Comparison of ENCODE assay signal across 31 mouse cellular contexts in genomic region chr2:68254756-68255155, GRCm38 (mm10).
"Had no signal": no experiment of that assay in that cellular context is flagged by ENCODE, and none has a peak within 500 bp of the region (broad histone marks: within the 10 kb centered on the region; RNA-seq: fewer than 3 reads in every experiment).

No protein-coding gene starts in this region.

- H3K4me3 ChIP-seq: limb, embryonic 10.5 days; limb, embryonic 12.5 days; limb, embryonic 13.5 days; limb, embryonic 15.5 days; liver, embryonic 12.5 days; liver, embryonic 13.5 days; liver, embryonic 15.5 days; lung, embryonic 15.5 days; megakaryocyte, embryonic 14.5 days; midbrain, embryonic 10.5 days; midbrain, embryonic 12.5 days; midbrain, embryonic 13.5 days; midbrain, embryonic 15.5 days; myocyte had no signal

- H3K27me3 ChIP-seq: limb, embryonic 12.5 days; limb, embryonic 13.5 days; limb, embryonic 15.5 days; liver, embryonic 12.5 days; liver, embryonic 13.5 days; liver, embryonic 15.5 days; lung, embryonic 15.5 days; megakaryocyte, embryonic 14.5 days; midbrain, embryonic 12.5 days; midbrain, embryonic 13.5 days; midbrain, embryonic 15.5 days had no signal

- H3K27ac ChIP-seq: limb, embryonic 10.5 days; limb, embryonic 12.5 days; limb, embryonic 13.5 days; limb, embryonic 15.5 days; liver, embryonic 12.5 days; liver, embryonic 13.5 days; liver, embryonic 14.5 days; liver, embryonic 15.5 days; lung, embryonic 15.5 days; macrophage; midbrain, embryonic 10.5 days; midbrain, embryonic 12.5 days; midbrain, embryonic 13.5 days; midbrain, embryonic 15.5 days had no signal

- H3K9me3 ChIP-seq: limb, embryonic 10.5 days; limb, embryonic 12.5 days; limb, embryonic 13.5 days; limb, embryonic 15.5 days; liver, embryonic 12.5 days; liver, embryonic 13.5 days; liver, embryonic 15.5 days; lung, embryonic 15.5 days; midbrain, embryonic 10.5 days; midbrain, embryonic 12.5 days; midbrain, embryonic 13.5 days; midbrain, embryonic 15.5 days had no signal

- H3K4me1 ChIP-seq: limb, embryonic 10.5 days; limb, embryonic 12.5 days; limb, embryonic 13.5 days; limb, embryonic 15.5 days; liver, embryonic 12.5 days; liver, embryonic 13.5 days; liver, embryonic 15.5 days; lung, embryonic 15.5 days; megakaryocyte, embryonic 14.5 days had no signal

- H3K9ac ChIP-seq: limb, embryonic 12.5 days; limb, embryonic 13.5 days; limb, embryonic 15.5 days; liver, embryonic 12.5 days; liver, embryonic 13.5 days; liver, embryonic 14.5 days; liver, embryonic 15.5 days; liver, postnatal 0 days; lung, embryonic 14.5 days; lung, embryonic 15.5 days; midbrain, embryonic 12.5 days; midbrain, embryonic 13.5 days; midbrain, embryonic 15.5 days had no signal

- H3K36me3 ChIP-seq: limb, embryonic 12.5 days; limb, embryonic 13.5 days; limb, embryonic 15.5 days; liver, embryonic 12.5 days; liver, embryonic 13.5 days; liver, embryonic 15.5 days; lung, embryonic 15.5 days; midbrain, embryonic 15.5 days had no signal

- H3K4me2 ChIP-seq: limb, embryonic 12.5 days; limb, embryonic 13.5 days; limb, embryonic 15.5 days; liver, embryonic 11.5 days; liver, embryonic 12.5 days; liver, embryonic 13.5 days; liver, embryonic 15.5 days; lung, embryonic 14.5 days; lung, embryonic 15.5 days; midbrain, embryonic 11.5 days; midbrain, embryonic 12.5 days; midbrain, embryonic 13.5 days; midbrain, embryonic 15.5 days had no signal

- DNase-seq: left cerebral cortex, postnatal 4 days; liver; liver, embryonic 13.5 days; liver, postnatal 0 days; lung, adult 18-20 months; lung, adult 2 months; lung, embryonic 14.5 days; lung, postnatal 10 days; lung, postnatal 14 days; lung, postnatal 36 days; lung, postnatal 4 days; midbrain, embryonic 14.5 days had no signal

- ATAC-seq: liver, embryonic 12.5 days; liver, postnatal 0 days; lung, postnatal 0 days; midbrain, embryonic 13.5 days; midbrain, embryonic 15.5 days; midbrain, embryonic 16.5 days had no signal
